Mouse (Mus musculus) stomach, postnatal 0 days (tissue): ENCODE results near the gene Tldc2. TPM values are rescaled to one million over a fixed set of nuclear protein-coding genes. Genes with fewer than 3 reads are reported as not detected.

Experiments used
- ATAC-seq: fragments of 200-750 bp; cut with Nextera tagmentation; 2 replicates; pipeline ENCODE4 v1.8.0; 2017; ENCODE audit not compliant: low FRiP score, low TSS enrichment
- DNase-seq: peaks from one replicate; pipeline ENCODE4 v3.0.0-alpha.2; 2016; ENCODE audit warnings: low spot score
- H3K27ac ChIP-seq: fragments of 300-500 bp; sonication (generic); replicated peaks from 2 replicates; pipeline ENCODE4 v1.5.1; 2014; ENCODE audit warnings: mild to moderate bottlenecking, control low read depth
- H3K27me3 ChIP-seq: fragments of 300-500 bp; sonication (generic); 2 replicates; pipeline ENCODE4 v1.6.1; 2014; ENCODE audit warnings: low read length; ENCODE audit not compliant: control insufficient read depth, insufficient read depth
- H3K36me3 ChIP-seq: fragments of 300-500 bp; sonication (generic); 2 replicates; pipeline ENCODE4 v1.6.1; 2014; ENCODE audit warnings: low read length, mixed read lengths; ENCODE audit not compliant: control insufficient read depth, insufficient read depth
- H3K4me1 ChIP-seq: fragments of 300-500 bp; sonication (generic); replicated peaks from 2 replicates; pipeline ENCODE4 v1.6.1; 2014; ENCODE audit warnings: antibody characterized with exemption; ENCODE audit not compliant: control insufficient read depth, insufficient read depth
- H3K4me2 ChIP-seq: fragments of 300-500 bp; sonication (generic); replicated peaks from 2 replicates; pipeline ENCODE4 v1.6.1; 2014; ENCODE audit warnings: low read depth, mild to moderate bottlenecking, control low read depth, moderate library complexity
- H3K4me3 ChIP-seq: fragments of 300-500 bp; sonication (generic); 2 replicates; pipeline ENCODE4 v1.5.1; 2014; ENCODE audit warnings: low read depth, low read length, control low read depth
- H3K9ac ChIP-seq: fragments of 300-500 bp; sonication (generic); 2 replicates; pipeline ENCODE4 v1.6.1; 2014; ENCODE audit warnings: mild to moderate bottlenecking, low read length, control low read depth, mixed read lengths
- H3K9me3 ChIP-seq: fragments of 300-500 bp; sonication (generic); 2 replicates; pipeline ENCODE4 v1.6.1; 2016; ENCODE audit warnings: low read length; ENCODE audit not compliant: control insufficient read depth
- CTCF ChIP-seq: IDR thresholded peaks from 2 replicates; pipeline ENCODE4 v1.5.1; 2016; ENCODE audit warnings: antibody characterized with exemption, low read depth, mild to moderate bottlenecking, moderate library complexity
- EP300 ChIP-seq: optimal IDR thresholded peaks from 2 replicates; pipeline ENCODE3; 2016; ENCODE audit warnings: antibody characterized with exemption
- WGBS: fragments of 180-500 bp; shearing (Covaris S2); extraction: QIAGEN DNeasy Blood & Tissue Kit; methylation state at CpG from one replicate; pipeline ENCODE4 v1.1.7; 2014; 5-methylcytosine and 5-hydroxymethylcytosine counted together
- polyA plus RNA-seq: library from polyadenylated mRNA; unstranded; fragments of >200 nt; fragmentation: Nextera tagmentation; extraction: Ambion mirVana; gene quantifications from 2 replicates; pipeline ENCODE4 v1.2.1, GENCODE M21; 2015

Gene Tldc2
- polyA plus RNA-seq, 1 experiment from 2014 or later: not detected

DNA sequence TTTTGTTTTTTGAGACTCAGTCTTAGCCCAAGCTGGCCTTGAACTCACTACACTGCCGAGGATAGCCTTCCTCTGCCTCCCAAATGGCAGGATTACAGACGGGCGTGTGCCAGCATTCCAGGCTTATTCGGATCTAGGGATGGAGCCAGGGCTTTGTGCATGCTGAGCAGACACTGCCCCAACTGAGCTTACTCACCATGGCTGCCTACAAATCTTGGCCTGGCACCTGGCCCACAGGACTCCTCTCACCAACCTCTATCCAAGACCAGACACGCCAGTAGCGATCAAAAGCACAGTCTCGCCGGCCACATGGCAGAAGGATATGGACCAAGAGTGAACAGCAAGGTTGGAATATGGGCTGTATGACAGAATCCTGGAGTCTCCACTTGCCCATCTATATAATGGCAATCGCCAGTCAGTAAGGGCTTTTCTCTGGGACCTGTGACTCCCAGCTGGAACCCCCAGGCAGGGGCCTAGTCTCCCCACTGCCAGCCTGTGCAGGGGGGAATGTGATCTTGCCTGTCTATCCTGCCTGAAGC is 12.6 kb upstream of the Tldc2 start:
- Histone ChIP-seq H3K4me3 (no peak overlapping the region), H3K27me3 (no peaks in the 10 kb centered on the region), H3K4me2 (peak overlapping the region; percentile 20), H3K9me3 (no peaks in the 10 kb centered on the region), H3K4me1 (peaks cover 40% of the 10 kb centered on the region), H3K36me3 (peaks cover 2% of the 10 kb centered on the region; the same call in 1 of the 2 replicates), H3K27ac (peak overlapping the region; percentile 61; the same call in 1 of the 2 replicates), H3K9ac (no peak overlapping the region)
- no peak for ATAC-seq
- TF ChIP-seq CTCF: no peak
- no peak for TF ChIP-seq EP300
- DNase-seq: no peak
- WGBS: 36% methylated on average over 9 of the region's 9 CpGs

DNA sequence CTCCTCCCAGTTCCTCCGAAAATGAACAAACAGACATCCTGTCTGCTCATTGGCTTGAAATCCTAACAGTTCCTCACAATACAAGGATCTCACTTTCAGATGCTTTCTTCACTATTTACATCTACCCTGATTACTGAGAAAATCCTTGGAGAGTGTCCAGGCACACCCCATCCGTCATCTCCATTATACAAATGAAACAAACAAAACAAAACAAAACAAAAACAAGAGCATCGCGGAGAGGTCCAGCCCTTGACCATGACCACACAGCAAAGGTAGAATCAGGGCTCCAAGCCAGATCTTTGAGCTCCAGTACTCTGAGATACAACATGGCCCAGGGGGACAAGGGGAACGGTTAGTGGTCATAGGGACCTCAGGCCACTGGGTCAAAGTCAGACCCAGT is 12.1 kb upstream of the Tldc2 start:
- WGBS: 50% methylated on average over 5 of the region's 5 CpGs
- TF ChIP-seq CTCF: no peak
- no peak for TF ChIP-seq EP300
- Histone ChIP-seq H3K36me3 (peaks cover 2% of the 10 kb centered on the region; the same call in 1 of the 2 replicates), H3K27me3 (no peaks in the 10 kb centered on the region), H3K27ac (peak overlapping the region; percentile 63), H3K9ac (no peak overlapping the region), H3K4me3 (no peak overlapping the region), H3K9me3 (no peaks in the 10 kb centered on the region), H3K4me1 (peaks cover 36% of the 10 kb centered on the region), H3K4me2 (peak overlapping the region; percentile 76)
- ATAC-seq (no peak), DNase-seq (no peak)

DNA sequence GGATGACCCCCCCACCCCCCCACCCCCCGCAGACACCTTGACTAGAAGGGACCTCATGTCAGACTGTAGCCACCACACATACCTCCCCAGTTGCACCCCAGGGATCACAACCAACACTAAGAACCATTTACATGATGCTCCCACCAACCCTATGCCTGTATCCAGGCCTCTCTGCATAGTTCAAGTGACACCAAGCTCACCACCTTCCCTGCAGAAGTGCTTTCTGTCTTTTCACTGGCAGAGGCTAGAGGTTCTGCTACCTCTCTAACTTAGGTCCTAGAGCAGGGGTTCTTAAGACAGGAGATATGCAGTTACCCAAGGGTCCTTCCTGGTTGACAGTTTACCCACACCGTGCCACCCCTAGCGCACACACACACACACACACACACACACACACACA is 11.6 kb upstream of the Tldc2 start:
- no peaks in the 10 kb centered on the region for H3K9me3 ChIP-seq
- H3K4me3 ChIP-seq: no peak overlapping the region
- DNase-seq: no peak
- ATAC-seq: no peak
- H3K27ac ChIP-seq: peak overlapping the region; percentile 63
- 71% methylated on average over 3 of the region's 3 CpGs for WGBS
- TF ChIP-seq CTCF: no peak
- TF ChIP-seq EP300: no peak
- H3K9ac ChIP-seq: no peak overlapping the region
- peaks cover 36% of the 10 kb centered on the region for H3K4me1 ChIP-seq
- H3K4me2 ChIP-seq: peak overlapping the region; percentile 76
- peaks cover 2% of the 10 kb centered on the region; the same call in 1 of the 2 replicates for H3K36me3 ChIP-seq
- H3K27me3 ChIP-seq: no peaks in the 10 kb centered on the region

DNA sequence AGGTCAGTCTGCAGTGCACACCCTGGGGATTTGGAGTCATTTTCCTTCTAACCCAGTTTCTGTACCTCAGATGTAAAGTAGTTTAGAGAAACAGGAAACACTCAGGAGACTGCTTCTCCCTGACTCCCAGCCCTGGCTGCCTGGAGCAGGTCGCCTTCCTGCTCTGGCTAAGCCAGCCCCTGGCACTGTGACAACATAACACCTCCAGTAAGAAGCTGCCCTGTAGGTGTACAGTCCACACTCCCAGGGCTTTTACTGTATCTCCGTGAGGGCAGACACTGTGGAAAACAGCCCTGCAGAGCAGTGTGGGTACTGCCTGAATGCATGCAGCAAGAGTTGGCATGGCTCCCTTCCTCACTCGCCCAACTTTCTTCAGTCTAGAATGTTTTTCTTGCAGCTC is 11.2 kb upstream of the Tldc2 start:
- 0 out of 2 replicates have a peak, but pooled peaks have one; percentile 8 for TF ChIP-seq CTCF
- TF ChIP-seq EP300: no peak
- H3K4me3 ChIP-seq: peak overlapping the region; percentile 6; the same call in 1 of the 2 replicates
- peaks cover 34% of the 10 kb centered on the region for H3K4me1 ChIP-seq
- 9% methylated on average over 3 of the region's 3 CpGs for WGBS
- DNase-seq (peak; percentile 55), ATAC-seq (no peak)
- H3K36me3 ChIP-seq: peaks cover 2% of the 10 kb centered on the region; the same call in 1 of the 2 replicates
- H3K9ac ChIP-seq: 0 out of 2 replicates have a peak overlapping the region, but pooled peaks have one; percentile 13
- no peaks in the 10 kb centered on the region for H3K27me3 ChIP-seq
- peak overlapping the region; percentile 76 for H3K4me2 ChIP-seq
- H3K9me3 ChIP-seq: no peaks in the 10 kb centered on the region
- H3K27ac ChIP-seq: peak overlapping the region; percentile 63

DNA sequence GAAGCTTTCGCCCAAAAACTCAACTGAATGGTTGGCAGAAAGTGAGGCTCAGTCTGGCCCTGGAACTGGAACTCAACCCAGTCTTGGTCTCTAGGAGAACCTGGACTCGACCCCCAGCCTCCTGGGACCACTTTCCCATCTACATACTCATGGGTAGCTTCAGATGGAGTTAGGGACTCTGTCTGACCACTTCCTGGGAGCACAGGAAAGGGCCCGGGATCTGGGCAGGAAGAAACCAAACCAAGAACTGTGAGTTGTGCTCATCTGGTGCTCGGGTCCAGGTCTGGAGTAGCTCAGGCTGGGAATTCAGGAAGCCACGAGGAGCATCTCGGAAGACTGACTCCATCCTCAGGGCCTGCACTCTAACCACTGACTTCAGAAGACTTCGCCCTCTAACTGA is 10.3 kb upstream of the Tldc2 start:
- H3K27me3 ChIP-seq: no peaks in the 10 kb centered on the region
- WGBS: 65% methylated on average over 7 of the region's 7 CpGs
- no peak for ATAC-seq
- H3K27ac ChIP-seq: peak overlapping the region; percentile 45; the same call in 1 of the 2 replicates
- no peak overlapping the region for H3K9ac ChIP-seq
- no peaks in the 10 kb centered on the region for H3K9me3 ChIP-seq
- DNase-seq: no peak
- peaks cover 2% of the 10 kb centered on the region; the same call in 1 of the 2 replicates for H3K36me3 ChIP-seq
- peak overlapping the region; percentile 79; the same call in 1 of the 2 replicates for H3K4me3 ChIP-seq
- H3K4me2 ChIP-seq: peak overlapping the region; percentile 76
- TF ChIP-seq CTCF (no peak), EP300 (no peak)
- H3K4me1 ChIP-seq: peaks cover 29% of the 10 kb centered on the region

DNA sequence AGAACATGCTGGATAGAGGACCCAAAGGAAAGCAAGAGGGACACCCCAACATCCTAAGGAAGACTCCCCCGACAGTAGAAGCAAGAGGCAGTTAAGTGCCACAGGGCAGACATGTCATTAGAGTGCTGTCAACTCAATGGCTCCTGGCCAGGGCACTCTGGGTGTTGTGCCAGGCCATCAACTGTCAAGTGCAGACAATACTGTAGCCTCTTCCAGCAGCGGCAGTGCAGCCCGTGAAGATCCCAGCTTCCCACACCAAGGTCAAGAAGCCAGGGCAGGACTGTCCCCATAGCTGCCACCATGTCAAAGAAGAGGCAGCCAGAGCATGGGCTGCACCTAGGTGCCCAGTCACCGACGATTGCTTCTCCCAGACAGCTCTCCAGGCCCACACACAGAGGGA is 9.7 kb upstream of the Tldc2 start:
- H3K4me1 ChIP-seq: peaks cover 23% of the 10 kb centered on the region
- no peak for ATAC-seq
- H3K27me3 ChIP-seq: no peaks in the 10 kb centered on the region
- peak overlapping the region; percentile 86 for H3K9ac ChIP-seq
- DNase-seq: no peak
- H3K9me3 ChIP-seq: no peaks in the 10 kb centered on the region
- H3K4me3 ChIP-seq: peak overlapping the region; percentile 79
- H3K27ac ChIP-seq: peak overlapping the region; percentile 92
- peaks cover 2% of the 10 kb centered on the region; the same call in 1 of the 2 replicates for H3K36me3 ChIP-seq
- 25% methylated on average over 5 of the region's 5 CpGs for WGBS
- TF ChIP-seq EP300: no peak
- TF ChIP-seq CTCF: no peak
- peak overlapping the region; percentile 76 for H3K4me2 ChIP-seq
